8 mouse cellular contexts compared by ENCODE assay signal in genomic region chr7:105640233-105640893, GRCm38 (mm10). TPM values are rescaled to one million over a fixed set of nuclear protein-coding genes. Genes with fewer than 3 reads are reported as not detected.
DNase-seq lines count a peak whose midpoint lies in the region; ATAC-seq lines count a peak whose summit lies in the region.

Gene Arfip2 (minus strand): TSS chr7:105640416.
Gene Gm45799 (plus strand): TSS chr7:105640552.

- H3K36me3 ChIP-seq in heart, embryonic 14.5 days (ENCODE audit: control insufficient read depth, insufficient read depth, low read length): peaks cover 49% of the 10 kb centered on the region
- H3K36me3 ChIP-seq in liver, embryonic 13.5 days: peaks cover 40% of the 10 kb centered on the region
- H3K36me3 ChIP-seq in stomach, embryonic 16.5 days (ENCODE audit: control insufficient read depth, insufficient read depth, low read length): no peaks in the 10 kb centered on the region

- H3K4me3 ChIP-seq in heart, embryonic 14.5 days (ENCODE audit: control insufficient read depth in 1 of 2, insufficient read depth in 1 of 2, low read depth in 1 of 2, low read length in 2 of 2): peak within 1 kb of the TSS; percentile 76 to 94
- peak within 1 kb of the TSS; percentile 81 for H3K4me3 ChIP-seq in liver, embryonic 13.5 days (replicated peaks)
- peak within 1 kb of the TSS; percentile 84 for H3K4me3 ChIP-seq in stomach, embryonic 16.5 days (replicated peaks; ENCODE audit: low read length)

- ATAC-seq in CD4-positive, CD25-positive, alpha-beta regulatory T cell, adult 4 months: peak; percentile 96
- peak; percentile 94 for ATAC-seq in heart, embryonic 14.5 days (ENCODE audit: insufficient number of reproducible peaks, insufficient read depth, low FRiP score, low read depth)
- peak; percentile 97 for ATAC-seq in liver, embryonic 13.5 days (ENCODE audit: low read depth)
- ATAC-seq in stomach, embryonic 16.5 days (ENCODE audit: insufficient read depth, low FRiP score): peak; percentile 98

- peak; percentile 90 for DNase-seq in c-Kit-negative CD71-positive TER-119-positive erythroid progenitor cells, embryonic 14.5 days (ENCODE audit: low read depth, low spot score)
- DNase-seq in fibroblast of lung, adult 2 months (ENCODE audit: low read depth): peak; percentile 97
- DNase-seq in kidney, postnatal 14 days: peak; percentile 98
- peak; percentile 94 for DNase-seq in liver, embryonic 13.5 days
- peak; percentile 94 for DNase-seq in neural tube, embryonic 10.5 days (ENCODE audit: extremely low spot score, low spot score)

- H3K27me3 ChIP-seq in heart, embryonic 14.5 days (ENCODE audit: control insufficient read depth, insufficient read depth, low read length): no peaks in the 10 kb centered on the region
- H3K27me3 ChIP-seq in liver, embryonic 13.5 days: no peaks in the 10 kb centered on the region
- no peaks in the 10 kb centered on the region for H3K27me3 ChIP-seq in stomach, embryonic 16.5 days (ENCODE audit: control insufficient read depth, insufficient read depth, low read length)

- H3K9ac ChIP-seq in heart, embryonic 14.5 days (ENCODE audit: low read length): peak within 1 kb of the TSS; percentile 83
- H3K9ac ChIP-seq in liver, embryonic 13.5 days: peak within 1 kb of the TSS; percentile 85
- peak within 1 kb of the TSS; percentile 91 for H3K9ac ChIP-seq in stomach, embryonic 16.5 days (ENCODE audit: low read length)

- H3K9me3 ChIP-seq in heart, embryonic 14.5 days (ENCODE audit: control insufficient read depth, low read length): no peaks in the 10 kb centered on the region
- H3K9me3 ChIP-seq in liver, embryonic 13.5 days (replicated peaks): no peaks in the 10 kb centered on the region
- no peaks in the 10 kb centered on the region for H3K9me3 ChIP-seq in stomach, embryonic 16.5 days (replicated peaks; ENCODE audit: control insufficient read depth, low read length)

- peak within 1 kb of the TSS; percentile 91 to 93 for H3K27ac ChIP-seq in heart, embryonic 14.5 days (replicated peaks in 1 of 2; ENCODE audit: control insufficient read depth in 1 of 2, insufficient read depth in 1 of 2, low read depth in 2 of 2, low read length in 2 of 2)
- peak within 1 kb of the TSS; percentile 86 for H3K27ac ChIP-seq in liver, embryonic 13.5 days
- H3K27ac ChIP-seq in stomach, embryonic 16.5 days (ENCODE audit: low read length): peak within 1 kb of the TSS; percentile 90

- H3K4me2 ChIP-seq in heart, embryonic 14.5 days (ENCODE audit: low read length): peak within 1 kb of the TSS; percentile 86
- H3K4me2 ChIP-seq in liver, embryonic 13.5 days: peak within 1 kb of the TSS; percentile 81
- H3K4me2 ChIP-seq in stomach, embryonic 16.5 days (ENCODE audit: low read depth, low read length): peak within 1 kb of the TSS; percentile 87

- peaks cover 6 to 30% of the 10 kb centered on the region in 2 experiments for H3K4me1 ChIP-seq in heart, embryonic 14.5 days (ENCODE audit: control insufficient read depth in 2 of 2, insufficient read depth in 2 of 2, low read length in 2 of 2)
- peaks cover 42% of the 10 kb centered on the region for H3K4me1 ChIP-seq in liver, embryonic 13.5 days (replicated peaks)
- H3K4me1 ChIP-seq in stomach, embryonic 16.5 days (ENCODE audit: control insufficient read depth, insufficient read depth, low read length): peaks cover 16% of the 10 kb centered on the region

- under 1% methylated on average over 45 of the region's 45 CpGs for WGBS in heart, embryonic 14.5 days
- under 1% methylated on average over 45 of the region's 45 CpGs for WGBS in liver, embryonic 13.5 days (ENCODE audit: insufficient replicate concordance)
- WGBS in stomach, embryonic 16.5 days: under 1% methylated on average over 45 of the region's 45 CpGs

RNA-seq across cellular contexts. Expression of gene Arfip2, which starts in this region (rescaled TPM):
- polyA plus RNA-seq in CD4-positive, CD25-positive, alpha-beta regulatory T cell, adult 4 months (2017; shearing (Covaris generic)): 10 to 100 TPM in 1 of 2 experiments, 1 to 10 TPM in 1; 9.7 to 16.9 TPM
- polyA plus RNA-seq in heart, embryonic 14.5 days (2014; fragmentation: Nextera tagmentation; extraction: Ambion mirVana): 49.5 and 51.2 TPM in 2 replicates
- polyA plus RNA-seq in liver, embryonic 13.5 days (2015; fragmentation: Nextera tagmentation; extraction: Ambion mirVana): 15.7 and 19.7 TPM in 2 replicates
- 77.9 and 78.4 TPM in 2 replicates for polyA plus RNA-seq in stomach, embryonic 16.5 days (2015; fragmentation: Nextera tagmentation; extraction: Ambion mirVana)

RNA-seq across cellular contexts. Expression of gene Gm45799, which starts in this region (rescaled TPM):
- 10 to 100 TPM in 1 of 2 experiments, 1 to 10 TPM in 1; 6.7 to 12.1 TPM for polyA plus RNA-seq in CD4-positive, CD25-positive, alpha-beta regulatory T cell, adult 4 months (2017; shearing (Covaris generic))
- polyA plus RNA-seq in heart, embryonic 14.5 days (2014; fragmentation: Nextera tagmentation; extraction: Ambion mirVana): 44.9 and 50.4 TPM in 2 replicates
- 6.2 and 34.2 TPM in 2 replicates for polyA plus RNA-seq in liver, embryonic 13.5 days (2015; fragmentation: Nextera tagmentation; extraction: Ambion mirVana)
- polyA plus RNA-seq in stomach, embryonic 16.5 days (2015; fragmentation: Nextera tagmentation; extraction: Ambion mirVana): 21.1 and 37.0 TPM in 2 replicates

Comparison
In these comparisons a context has a peak if more than half of its experiments do, and no peak if none do; other contexts are left out.
1. Peak in every context shown above with its lines: DNase-seq, ATAC-seq, H3K4me3 ChIP-seq and H3K27ac ChIP-seq.